Mouse (Mus musculus) erythroblast, embryonic 14.5 days (primary cell): Measurements from ENCODE around the gene Cyp26c1. TPM values are rescaled to one million over a fixed set of nuclear protein-coding genes. Genes with fewer than 3 reads are reported as not detected.

ENCODE experiments used
- H3K27me3 ChIP-seq: 2 replicates; pipeline ENCODE4 v1.6.1; 2012; ENCODE audit warnings: inconsistent platforms; ENCODE audit not compliant: control insufficient read depth
- H3K36me3 ChIP-seq: 2 replicates; pipeline ENCODE4 v1.6.1; 2012; ENCODE audit warnings: mild to moderate bottlenecking, inconsistent platforms; ENCODE audit not compliant: control insufficient read depth
- H3K4me1 ChIP-seq: 2 replicates; pipeline ENCODE4 v1.6.1; 2012; ENCODE audit warnings: inconsistent platforms; ENCODE audit not compliant: control insufficient read depth
- H3K4me3 ChIP-seq: replicated peaks from 2 replicates; pipeline ENCODE3; 2012; ENCODE audit warnings: moderate library complexity, mild to moderate bottlenecking, inconsistent platforms
- H3K9me3 ChIP-seq: 2 replicates; pipeline ENCODE4 v1.6.1; 2012; ENCODE audit warnings: low read length, inconsistent platforms, mixed read lengths; ENCODE audit not compliant: control insufficient read depth
- GATA1 ChIP-seq: IDR thresholded peaks from 2 replicates; pipeline ENCODE4 v1.6.1; 2012; ENCODE audit warnings: low read length, inconsistent platforms, mixed read lengths
- TAL1 ChIP-seq: IDR thresholded peaks from 3 replicates; pipeline ENCODE4 v1.6.1; 2012; ENCODE audit warnings: low read length, inconsistent platforms, mixed read lengths
- polyA plus RNA-seq: library from polyadenylated mRNA; stranded (reverse); fragments of >175 nt; gene quantifications from 2 replicates; pipeline ENCODE4 v1.2.3, GENCODE M21; 2012

Cyp26c1 gene
- polyA plus RNA-seq, 1 experiment: not detected

GRCm38 (mm10) chr19:37714681-37715080 lies 29.3 kb downstream of the Cyp26c1 start:
- H3K9me3 ChIP-seq: no peaks in the 10 kb centered on the region; the same call in 1 of the 2 replicates
- no peak overlapping the region for H3K4me3 ChIP-seq
- H3K27me3 ChIP-seq: no peaks in the 10 kb centered on the region; the same call in 1 of the 2 replicates
- H3K36me3 ChIP-seq: no peaks in the 10 kb centered on the region
- TF ChIP-seq TAL1: no peak
- no peak for TF ChIP-seq GATA1
- peaks cover 10% of the 10 kb centered on the region for H3K4me1 ChIP-seq

GRCm38 (mm10) chr19:37715980-37716379 lies 30.6 kb downstream of the Cyp26c1 start:
- Histone ChIP-seq H3K36me3 (no peaks in the 10 kb centered on the region), H3K4me3 (no peak overlapping the region), H3K9me3 (no peaks in the 10 kb centered on the region), H3K4me1 (peaks cover 10% of the 10 kb centered on the region), H3K27me3 (no peaks in the 10 kb centered on the region)
- TF ChIP-seq TAL1 (no peak), GATA1 (no peak)

GRCm38 (mm10) chr19:37716524-37717175 lies 31.3 kb downstream of the Cyp26c1 start:
- H3K9me3 ChIP-seq: no peaks in the 10 kb centered on the region
- TF ChIP-seq GATA1: no peak
- TF ChIP-seq TAL1: no peak
- H3K36me3 ChIP-seq: no peaks in the 10 kb centered on the region
- H3K27me3 ChIP-seq: no peaks in the 10 kb centered on the region
- H3K4me1 ChIP-seq: peaks cover 10% of the 10 kb centered on the region
- H3K4me3 ChIP-seq: no peak overlapping the region

GRCm38 (mm10) chr19:37719166-37719565 lies 33.8 kb downstream of the Cyp26c1 start:
- Histone ChIP-seq H3K36me3 (no peaks in the 10 kb centered on the region), H3K4me1 (peaks cover 8% of the 10 kb centered on the region), H3K27me3 (no peaks in the 10 kb centered on the region), H3K4me3 (no peak overlapping the region), H3K9me3 (no peaks in the 10 kb centered on the region)
- TF ChIP-seq TAL1 (no peak), GATA1 (no peak)

- Histone ChIP-seq H3K9me3 (no peaks in the 10 kb centered on the region), H3K4me1 (no peaks in the 10 kb centered on the region), H3K27me3 (no peaks in the 10 kb centered on the region), H3K4me3 (no peak overlapping the region), H3K36me3 (no peaks in the 10 kb centered on the region)
- TF ChIP-seq TAL1: no peak
- no peak for TF ChIP-seq GATA1
These were observed 39.2 kb downstream of the Cyp26c1 start for GRCm38 (mm10) chr19:37724591-37724990.

- H3K4me1 ChIP-seq: no peaks in the 10 kb centered on the region
- no peaks in the 10 kb centered on the region for H3K27me3 ChIP-seq
- H3K4me3 ChIP-seq: no peak overlapping the region
- TF ChIP-seq GATA1 (no peak), TAL1 (no peak)
- H3K36me3 ChIP-seq: no peaks in the 10 kb centered on the region
- H3K9me3 ChIP-seq: no peaks in the 10 kb centered on the region
These were observed 41.2 kb downstream of the Cyp26c1 start for GRCm38 (mm10) chr19:37726585-37726984.

GRCm38 (mm10) chr19:37727366-37727765 lies 42.0 kb downstream of the Cyp26c1 start:
- Histone ChIP-seq H3K36me3 (no peaks in the 10 kb centered on the region), H3K9me3 (no peaks in the 10 kb centered on the region), H3K27me3 (no peaks in the 10 kb centered on the region), H3K4me1 (no peaks in the 10 kb centered on the region), H3K4me3 (no peak overlapping the region)
- TF ChIP-seq GATA1: no peak
- TF ChIP-seq TAL1: no peak

- no peaks in the 10 kb centered on the region for H3K4me1 ChIP-seq
- TF ChIP-seq GATA1 (no peak), TAL1 (no peak)
- H3K4me3 ChIP-seq: no peak overlapping the region
- no peaks in the 10 kb centered on the region for H3K36me3 ChIP-seq
- no peaks in the 10 kb centered on the region for H3K27me3 ChIP-seq
- no peaks in the 10 kb centered on the region for H3K9me3 ChIP-seq
These were observed 50.0 kb downstream of the Cyp26c1 start for GRCm38 (mm10) chr19:37735426-37735825.

- no peaks in the 10 kb centered on the region for H3K36me3 ChIP-seq
- H3K27me3 ChIP-seq: no peaks in the 10 kb centered on the region
- no peak overlapping the region for H3K4me3 ChIP-seq
- no peaks in the 10 kb centered on the region for H3K9me3 ChIP-seq
- no peak for TF ChIP-seq TAL1
- TF ChIP-seq GATA1: no peak
- H3K4me1 ChIP-seq: no peaks in the 10 kb centered on the region
These were observed 53.2 kb downstream of the Cyp26c1 start for GRCm38 (mm10) chr19:37738575-37738974.

GRCm38 (mm10) chr19:37740043-37740442 lies 54.7 kb downstream of the Cyp26c1 start:
- Histone ChIP-seq H3K36me3 (no peaks in the 10 kb centered on the region), H3K27me3 (no peaks in the 10 kb centered on the region), H3K4me1 (no peaks in the 10 kb centered on the region), H3K4me3 (no peak overlapping the region), H3K9me3 (no peaks in the 10 kb centered on the region)
- TF ChIP-seq TAL1: no peak
- TF ChIP-seq GATA1: no peak

Other genes starting within 250 kb of the Cyp26c1 start
- gene Exoc6, start 135.2 kb upstream of the Cyp26c1 start, polyA plus RNA-seq: 0.98 and 1.4 TPM in 2 replicates
- not detected in 2 replicates for gene Cyp26a1, start 12.2 kb downstream of the Cyp26c1 start, polyA plus RNA-seq